Mouse (Mus musculus): Measurements from ENCODE around the gene Abl1.

Abl1 gene

GRCm38 (mm10) chr2:31689045-31689444 lies 869 bp downstream of the Abl1 start:
- DNase-seq (ENCODE audit: low spot score): no peak

GRCm38 (mm10) chr2:31690063-31690462 lies 1.9 kb downstream of the Abl1 start:
- no peak for DNase-seq (ENCODE audit: low spot score)

- no peak for DNase-seq (ENCODE audit: low spot score)
Measured at GRCm38 (mm10) chr2:31698209-31698608, 10.0 kb downstream of the Abl1 start.

- no peak for DNase-seq (ENCODE audit: low spot score)
Measured at GRCm38 (mm10) chr2:31700545-31701446, 12.6 kb downstream of the Abl1 start.

GRCm38 (mm10) chr2:31703226-31703625 lies 15.1 kb downstream of the Abl1 start:
- DNase-seq (ENCODE audit: low spot score): no peak

- DNase-seq (ENCODE audit: low spot score): no peak
Measured at GRCm38 (mm10) chr2:31705914-31706313, 17.7 kb downstream of the Abl1 start.

GRCm38 (mm10) chr2:31706531-31706930 lies 18.4 kb downstream of the Abl1 start:
- no peak for DNase-seq (ENCODE audit: low spot score)

- no peak for DNase-seq (ENCODE audit: low spot score)
Measured at GRCm38 (mm10) chr2:31712716-31713115, 24.5 kb downstream of the Abl1 start.

GRCm38 (mm10) chr2:31713813-31714212 lies 25.6 kb downstream of the Abl1 start:
- DNase-seq (ENCODE audit: low spot score): no peak

- no peak for DNase-seq (ENCODE audit: low spot score)
Measured at GRCm38 (mm10) chr2:31714780-31715179, 26.6 kb downstream of the Abl1 start.

GRCm38 (mm10) chr2:31715985-31716384 lies 27.8 kb downstream of the Abl1 start:
- peak; percentile 44 for DNase-seq (ENCODE audit: low spot score)

- DNase-seq (ENCODE audit: low spot score): no peak
Measured at GRCm38 (mm10) chr2:31719202-31719880, 31.2 kb downstream of the Abl1 start.

GRCm38 (mm10) chr2:31719944-31720343 lies 31.8 kb downstream of the Abl1 start:
- no peak for DNase-seq (ENCODE audit: low spot score)

GRCm38 (mm10) chr2:31720783-31721182 lies 32.6 kb downstream of the Abl1 start:
- DNase-seq (ENCODE audit: low spot score): no peak

- DNase-seq (ENCODE audit: low spot score): no peak
Measured at GRCm38 (mm10) chr2:31724730-31725490, 36.7 kb downstream of the Abl1 start.

- no peak for DNase-seq (ENCODE audit: low spot score)
Measured at GRCm38 (mm10) chr2:31727576-31728277, 39.6 kb downstream of the Abl1 start.

- DNase-seq (ENCODE audit: low spot score): no peak
Measured at GRCm38 (mm10) chr2:31730640-31731039, 42.5 kb downstream of the Abl1 start.

GRCm38 (mm10) chr2:31732497-31732896 lies 44.3 kb downstream of the Abl1 start:
- DNase-seq (ENCODE audit: low spot score): no peak

- DNase-seq (ENCODE audit: low spot score): no peak
Measured at GRCm38 (mm10) chr2:31733558-31733957, 45.4 kb downstream of the Abl1 start.

GRCm38 (mm10) chr2:31739041-31739440 lies 50.9 kb downstream of the Abl1 start:
- no peak for DNase-seq (ENCODE audit: low spot score)

- no peak for DNase-seq (ENCODE audit: low spot score)
Measured at GRCm38 (mm10) chr2:31741728-31742127, 53.6 kb downstream of the Abl1 start.

GRCm38 (mm10) chr2:31742134-31742533 lies 54.0 kb downstream of the Abl1 start:
- DNase-seq (ENCODE audit: low spot score): no peak

Measured in left cerebral cortex, adult 11 months (tissue).